Mouse (Mus musculus) brain, embryonic 14.5 days (tissue): ENCODE results near the gene Ddb2.
"Not testable (repeated sequence)": the region's sequence is repeated elsewhere in the genome, so short reads cannot be mapped to it uniquely, and the experiment has no call there.

Source experiments
- CTCF ChIP-seq: fragments of 200-500 bp; IDR thresholded peaks from 2 replicates; pipeline ENCODE4 v1.5.1; 2012; ENCODE audit warnings: inconsistent platforms, mild to moderate bottlenecking, moderate library complexity, borderline replicate concordance; ENCODE audit not compliant: insufficient read depth, insufficient read length; ENCODE audit errors: extremely low read depth
- POLR2A ChIP-seq: fragments of 200-500 bp; IDR thresholded peaks from 2 replicates; pipeline ENCODE4 v1.6.1; 2012; ENCODE audit warnings: mild to moderate bottlenecking, inconsistent platforms, borderline replicate concordance; ENCODE audit not compliant: poor library complexity, insufficient read depth, insufficient read length, severe bottlenecking; ENCODE audit errors: extremely low read depth

DNA sequence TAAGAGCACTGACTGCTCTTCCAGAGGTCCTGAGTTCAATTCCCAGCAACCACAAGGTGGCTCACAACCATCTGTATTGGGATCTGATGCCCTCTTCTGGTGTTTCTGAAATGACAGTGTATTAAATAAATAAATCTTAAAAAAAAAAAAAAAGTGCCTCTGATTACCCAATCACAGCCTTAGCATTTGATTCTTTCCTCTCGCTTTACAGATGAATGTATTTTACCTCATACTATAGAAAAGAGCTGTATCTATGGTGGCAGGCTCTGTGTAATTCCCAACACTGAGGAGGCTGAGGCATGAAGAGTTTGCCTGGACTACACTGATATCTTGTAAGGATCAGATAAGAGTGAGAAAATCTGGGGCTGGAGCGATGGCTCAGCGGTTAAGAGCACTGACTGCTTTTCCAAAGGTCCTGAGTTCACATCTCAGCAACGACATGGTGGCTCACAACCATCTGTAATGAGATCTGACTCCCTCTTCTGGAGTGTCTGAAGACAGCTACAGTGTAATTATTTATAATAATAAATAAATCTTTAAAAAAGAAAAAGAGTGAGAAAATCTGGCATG is 814 bp upstream of the Ddb2 start:
- TF ChIP-seq CTCF = peak; percentile 21; the same call in 1 of the 2 replicates
- TF ChIP-seq POLR2A = not testable (repeated sequence)
